11 mouse cellular contexts compared by ENCODE assay signal in genomic region chr13:103806210-103806851, GRCm38 (mm10). TPM values are rescaled to one million over a fixed set of nuclear protein-coding genes. Genes with fewer than 3 reads are reported as not detected.
DNase-seq lines count a peak whose midpoint lies in the region; ATAC-seq and TF ChIP-seq lines count a peak whose summit lies in the region.
"Had no signal": no experiment of that assay in that cellular context is flagged by ENCODE, and none has a peak within 500 bp of the region (broad histone marks: within the 10 kb centered on the region; RNA-seq: fewer than 3 reads in every experiment).

No protein-coding gene starts in this region.

- no peak overlapping the region for H3K4me3 ChIP-seq in ES-E14 (ENCODE audit: insufficient read depth in 1 of 2, low read depth in 1 of 2, low read length in 2 of 2, poor library complexity in 1 of 2, severe bottlenecking in 1 of 2)
- H3K4me3 ChIP-seq in hindbrain, embryonic 12.5 days = no peak overlapping the region
- H3K4me3 ChIP-seq: erythroblast, embryonic 14.5 days; liver, embryonic 13.5 days had no signal

- no peak overlapping the region for H3K27ac ChIP-seq in ES-E14 (ENCODE audit: insufficient read depth, low read depth, low read length, poor library complexity, severe bottlenecking)
- peak overlapping the region; percentile 46; the same call in 1 of the 2 replicates for H3K27ac ChIP-seq in hindbrain, embryonic 12.5 days
- H3K27ac ChIP-seq: liver, embryonic 13.5 days had no signal

- DNase-seq in ES-E14 (ENCODE audit: low read depth, low spot score) = peak; percentile 17
- DNase-seq in cerebellum, adult 18-20 months = peak; percentile 64 to 83
- DNase-seq in left cerebral cortex, postnatal 36 days (ENCODE audit: low spot score in 2 of 2) = peak; percentile 60 to 69
- DNase-seq in urinary bladder, postnatal 36 days (ENCODE audit: low spot score in 2 of 2) = no peak
- DNase-seq: liver, embryonic 13.5 days had no signal

- H3K27me3 ChIP-seq in hindbrain, embryonic 12.5 days = no peaks in the 10 kb centered on the region
- H3K27me3 ChIP-seq: liver, embryonic 13.5 days; Patski had no signal

- intact Hi-C loops in left cerebral cortex, postnatal 36 days (cut with DNase I) = no loop called here

- H3K36me3 ChIP-seq in ES-E14 (ENCODE audit: control insufficient read depth, insufficient read depth, low read length, poor library complexity, severe bottlenecking) = no peaks in the 10 kb centered on the region
- no peaks in the 10 kb centered on the region for H3K36me3 ChIP-seq in hindbrain, embryonic 12.5 days
- H3K36me3 ChIP-seq: liver, embryonic 13.5 days had no signal

- ATAC-seq in hindbrain, embryonic 12.5 days (ENCODE audit: low FRiP score) = peak; percentile 63; the same call in 1 of the 2 replicates
- no peak for ATAC-seq in granulocyte monocyte progenitor cell, adult 5-6 weeks (replicated peaks; ENCODE audit: poor library complexity, severe bottlenecking)
- no peak for ATAC-seq in CD4-positive, CD25-positive, alpha-beta regulatory T cell, adult 4 months
- no peak for ATAC-seq in megakaryocyte, adult 5-6 weeks (ENCODE audit: poor library complexity, severe bottlenecking)
- ATAC-seq: Patski had no signal

- H3K4me2 ChIP-seq in hindbrain, embryonic 12.5 days (replicated peaks) = no peak overlapping the region
- H3K4me2 ChIP-seq: liver, embryonic 13.5 days had no signal

- WGBS in hindbrain, embryonic 12.5 days = 33% methylated on average over 6 of the region's 6 CpGs

- no peaks in the 10 kb centered on the region for H3K9me3 ChIP-seq in ES-E14 (ENCODE audit: control insufficient read depth, insufficient read depth, low read depth, low read length)
- H3K9me3 ChIP-seq in hindbrain, embryonic 12.5 days (replicated peaks) = no peaks in the 10 kb centered on the region
- H3K9me3 ChIP-seq: liver, embryonic 13.5 days had no signal

- H3K9ac ChIP-seq in ES-E14 (ENCODE audit: insufficient read depth, low read depth, low read length, poor library complexity, severe bottlenecking) = no peak overlapping the region
- H3K9ac ChIP-seq in hindbrain, embryonic 12.5 days = no peak overlapping the region
- H3K9ac ChIP-seq: liver, embryonic 13.5 days had no signal

- H3K4me1 ChIP-seq in ES-E14 (ENCODE audit: control insufficient read depth in 2 of 2, insufficient read depth in 2 of 2, low read length in 2 of 2, poor library complexity in 1 of 2) = no peaks in the 10 kb centered on the region
- H3K4me1 ChIP-seq in hindbrain, embryonic 12.5 days = peaks cover 9% of the 10 kb centered on the region
- H3K4me1 ChIP-seq: liver, embryonic 13.5 days had no signal

- in situ Hi-C loops in ES-E14 (cut with MboI; ENCODE audit: low sequenced_read_pairs in 2 of 2, unreplicated experiment in 2 of 2) = no loop called here

TF ChIP-seq in ES-E14, 5 proteins besides CTCF, POLR2A, EP300 and RAD21:
- TF ChIP-seq MAFK (IDR thresholded peaks at IDR 0.05; ENCODE audit: insufficient read depth, low read depth, low read length) (no peak), HCFC1 (IDR thresholded peaks at IDR 0.05; ENCODE audit: borderline replicate concordance, insufficient read depth, low read length) (no peak), ZNF384 (IDR thresholded peaks at IDR 0.05; ENCODE audit: low read depth, low read length) (no peak), CHD2 (IDR thresholded peaks at IDR 0.05; ENCODE audit: low read depth, low read length) (no peak), ZC3H11A (IDR thresholded peaks at IDR 0.05; ENCODE audit: borderline replicate concordance, low read depth, low read length) (no peak)

RNA-seq across cellular contexts. Expression of gene Srek1, which starts 31.9 kb away (rescaled TPM):
- 59.3 and 63.1 TPM in 2 replicates for total RNA-seq in ES-E14 (2012; rRNA removed)
- polyA plus RNA-seq in hindbrain, embryonic 12.5 days (2016; fragmentation: Nextera tagmentation; extraction: Ambion mirVana) = 108 and 117 TPM in 2 replicates
- total RNA-seq in left cerebral cortex, postnatal 36 days (2021) = 10 to 100 TPM; 49.2 to 93.3 TPM
- 74.5 and 101 TPM in 2 replicates for total RNA-seq in granulocyte monocyte progenitor cell, adult 5-6 weeks (2014; fragmentation: Nextera tagmentation)
- total RNA-seq in granulocyte monocyte progenitor cell, adult 5-6 weeks (2017) = 83.3 and 85.8 TPM in 2 replicates
- polyA plus RNA-seq in CD4-positive, CD25-positive, alpha-beta regulatory T cell, adult 4 months (2017; shearing (Covaris generic)) = 10 to 100 TPM; 65.6 to 66.1 TPM
- total RNA-seq in megakaryocyte, adult 5-6 weeks (2015) = 19.0 and 25.3 TPM in 2 replicates
- 49.4 and 51.2 TPM in 2 replicates for total RNA-seq in megakaryocyte, adult 5-6 weeks (2017)

Comparison
In these comparisons a context has a peak if more than half of its experiments do, and no peak if none do; other contexts are left out.
1. DNase-seq: peak in ES-E14 (single experiment), cerebellum, adult 18-20 months (2 of 2) and left cerebral cortex, postnatal 36 days (2 of 2); none in urinary bladder, postnatal 36 days (0 of 2).